Mouse (Mus musculus) embryonic fibroblast, embryonic 13.5 days (primary cell): ENCODE measurements around the gene Krt17.

ENCODE experiments used
- CTCF ChIP-seq: IDR thresholded peaks from 2 replicates; pipeline ENCODE4 v1.5.1; 2011; ENCODE audit warnings: mild to moderate bottlenecking, control low read depth, low read length, moderate library complexity, borderline replicate concordance; ENCODE audit not compliant: insufficient read depth
- POLR2A ChIP-seq: IDR thresholded peaks from 2 replicates; pipeline ENCODE4 v1.6.1; 2011; ENCODE audit warnings: low read depth, mild to moderate bottlenecking, control low read depth, low read length, moderate library complexity

DNA sequence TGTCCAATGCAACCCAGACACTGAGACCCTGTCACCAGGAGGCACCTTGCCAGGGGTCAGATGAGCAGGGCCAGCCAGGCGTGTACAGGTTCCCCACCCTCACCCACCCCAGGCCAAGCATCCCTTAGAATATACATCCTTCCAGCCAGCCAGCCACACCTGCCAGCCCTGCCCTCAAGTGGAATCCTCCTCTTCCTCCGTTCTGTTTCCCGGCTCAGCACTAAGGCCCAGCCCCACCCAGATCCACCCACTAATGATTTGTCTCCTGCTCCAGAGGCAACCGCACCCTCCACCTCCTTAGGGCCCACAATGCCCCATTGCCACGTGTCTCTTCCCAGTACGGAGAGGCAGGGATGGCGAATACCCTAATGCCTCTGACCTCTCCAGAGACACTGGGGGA is 13.9 kb upstream of the Krt17 start:
- TF ChIP-seq CTCF (no peak), POLR2A (no peak)
